Mouse (Mus musculus): Measurements from ENCODE around the gene Mup1. TPM values are rescaled to one million over a fixed set of nuclear protein-coding genes. Genes with fewer than 3 reads are reported as not detected.
"Not testable (repeated sequence)": the region's sequence is repeated elsewhere in the genome, so short reads cannot be mapped to it uniquely, and the experiment has no call there.

Mup1 gene
- polyA plus RNA-seq (2016; fragmentation: Nextera tagmentation; extraction: Ambion mirVana), result not detected in 2 replicates

DNA sequence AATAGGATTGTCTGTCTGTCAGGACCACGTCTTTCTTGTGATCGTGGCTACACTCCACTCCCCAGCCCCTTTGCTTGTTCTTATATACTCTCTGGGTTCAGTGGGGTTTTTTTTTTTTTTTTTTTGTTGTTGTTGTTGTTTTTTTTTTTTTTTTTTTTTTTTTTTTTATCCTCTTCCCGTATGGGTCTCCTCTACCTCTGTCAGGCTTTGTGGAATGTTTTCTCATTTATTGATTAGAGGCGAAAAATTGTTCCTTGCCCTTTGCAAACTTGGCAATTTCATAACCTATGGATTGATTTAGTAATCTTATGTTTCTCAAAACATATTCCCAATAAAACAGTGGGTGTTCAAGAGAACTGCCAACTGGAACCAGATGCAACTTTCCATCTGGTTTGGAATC, at the start of gene Mup1:
Gene Mup1, minus strand, starts transcription at position 101 of the 400 bp plus-strand sequence.
- H3K4me2 ChIP-seq (replicated peaks); H3K4me3 ChIP-seq; H3K27me3 ChIP-seq; H3K9me3 ChIP-seq; H3K27ac ChIP-seq; ATAC-seq (ENCODE audit: insufficient number of reproducible peaks, insufficient read depth, low FRiP score, low TSS enrichment); H3K36me3 ChIP-seq; H3K9ac ChIP-seq; H3K4me1 ChIP-seq: not testable (repeated sequence)
- 89% methylated on average over 2 of the region's 4 CpGs for WGBS

Other genes with a start within 250 kb of the Mup1 start
- 0.33 TPM in 1 of 2 replicates, not detected in the other for gene Mup9, start 80.0 kb downstream of the Mup1 start, polyA plus RNA-seq (2016; fragmentation: Nextera tagmentation; extraction: Ambion mirVana)
- not detected in 2 replicates for gene Mup10, start 80.2 kb upstream of the Mup1 start, polyA plus RNA-seq (2016; fragmentation: Nextera tagmentation; extraction: Ambion mirVana)
- gene Mup11, start 160.5 kb upstream of the Mup1 start, polyA plus RNA-seq (2016; fragmentation: Nextera tagmentation; extraction: Ambion mirVana), result not detected in 2 replicates
- not detected in 2 replicates for gene Mup12, start 239.4 kb upstream of the Mup1 start, polyA plus RNA-seq (2016; fragmentation: Nextera tagmentation; extraction: Ambion mirVana)